ENCODE assay signal across 25 mouse cellular contexts in genomic region chr1:160840618-160841017, GRCm38 (mm10).
"Had no signal": no experiment of that assay in that cellular context is flagged by ENCODE, and none has a peak within 500 bp of the region (broad histone marks: within the 10 kb centered on the region; RNA-seq: fewer than 3 reads in every experiment).

No protein-coding gene starts in this region.

- H3K9me3 ChIP-seq: heart, embryonic 10.5 days; heart, embryonic 12.5 days; hindbrain, embryonic 10.5 days; hindbrain, embryonic 12.5 days; intestine, embryonic 15.5 days; limb, embryonic 10.5 days; limb, embryonic 12.5 days had no signal

- H3K27ac ChIP-seq: gastrocnemius, adult 2 months; heart, embryonic 10.5 days; hindbrain, embryonic 10.5 days; hindbrain, embryonic 12.5 days; hindbrain, embryonic 14.5 days; intestine, embryonic 15.5 days; layer of hippocampus, adult 2 months; left cerebral cortex, adult 2 months; limb, embryonic 10.5 days; limb, embryonic 12.5 days had no signal

- DNase-seq: gastrocnemius, adult 2 months; gastrocnemius, postnatal 10 days; gastrocnemius, postnatal 25 days; heart, adult 18-20 months; heart, postnatal 10 days; heart, postnatal 4 days; kidney, adult 18-20 months; kidney, adult 8-10 months; kidney, postnatal 10 days; kidney, postnatal 25 days; kidney, postnatal 4 days; liver had no signal

- H3K4me2 ChIP-seq: heart, embryonic 12.5 days; hindbrain, embryonic 12.5 days; hindbrain, embryonic 14.5 days; intestine, embryonic 15.5 days; limb, embryonic 12.5 days had no signal

- H3K36me3 ChIP-seq: heart, embryonic 10.5 days; heart, embryonic 12.5 days; hindbrain, embryonic 10.5 days; hindbrain, embryonic 12.5 days; intestine, embryonic 15.5 days; limb, embryonic 10.5 days; limb, embryonic 12.5 days had no signal

- H3K9ac ChIP-seq: heart, embryonic 12.5 days; hindbrain, embryonic 12.5 days; hindbrain, embryonic 14.5 days; intestine, embryonic 15.5 days; limb, embryonic 12.5 days had no signal

- ATAC-seq: hindbrain, embryonic 16.5 days; inflammation-experienced regulatory T-cells, adult 6 months; intestine, embryonic 15.5 days; intestine, postnatal 0 days had no signal

- H3K4me1 ChIP-seq: hindbrain, embryonic 10.5 days; hindbrain, embryonic 12.5 days; intestine, embryonic 15.5 days; limb, embryonic 10.5 days; limb, embryonic 12.5 days had no signal

- H3K4me3 ChIP-seq: gastrocnemius, adult 2 months; heart, embryonic 10.5 days; heart, embryonic 12.5 days; hindbrain, embryonic 10.5 days; hindbrain, embryonic 12.5 days; intestine, embryonic 15.5 days; layer of hippocampus, adult 2 months; left cerebral cortex, adult 2 months; limb, embryonic 10.5 days; limb, embryonic 12.5 days had no signal

- H3K27me3 ChIP-seq: heart, embryonic 12.5 days; hindbrain, embryonic 12.5 days; intestine, embryonic 15.5 days; limb, embryonic 12.5 days had no signal
